Mouse (Mus musculus) cerebellum, adult 9-11 months (tissue): ENCODE results near the gene Adora3.

Experiments
- DNase-seq: peaks from one replicate; pipeline ENCODE4 v3.0.0; 2022

Adora3 gene

DNA sequence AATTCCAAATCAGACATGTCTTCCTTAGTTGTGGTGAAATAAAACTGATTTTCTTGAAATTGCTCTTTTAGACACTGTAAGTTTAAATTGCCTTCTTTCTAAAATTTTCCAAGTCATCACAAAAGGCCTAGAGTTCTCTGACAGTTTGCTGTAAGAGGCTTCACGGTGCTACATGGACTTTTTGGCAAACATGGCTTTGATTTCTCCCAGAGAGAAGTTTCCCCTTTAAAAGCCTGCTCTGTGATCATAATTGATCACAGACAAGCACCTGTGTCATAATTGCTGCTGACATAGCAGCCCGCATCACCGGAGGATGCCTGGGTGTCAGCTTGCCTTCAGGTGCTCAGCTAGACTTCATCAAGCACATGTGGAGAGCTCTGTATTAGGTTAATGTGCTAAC, at the start of gene Adora3, which contains the start of gene Tmigd3:
TSS of gene Adora3 (plus strand) at position 301 of the 400 bp plus-strand sequence.
TSS of gene Tmigd3 (plus strand) at position 346 of the 400 bp plus-strand sequence.
- no peak for DNase-seq

- DNase-seq: no peak
Measured at GRCm38 (mm10) chr3:105821504-105821903, 49.2 kb upstream of the Adora3 start.

- DNase-seq: no peak
Measured at GRCm38 (mm10) chr3:105823609-105824008, 47.0 kb upstream of the Adora3 start.

DNA sequence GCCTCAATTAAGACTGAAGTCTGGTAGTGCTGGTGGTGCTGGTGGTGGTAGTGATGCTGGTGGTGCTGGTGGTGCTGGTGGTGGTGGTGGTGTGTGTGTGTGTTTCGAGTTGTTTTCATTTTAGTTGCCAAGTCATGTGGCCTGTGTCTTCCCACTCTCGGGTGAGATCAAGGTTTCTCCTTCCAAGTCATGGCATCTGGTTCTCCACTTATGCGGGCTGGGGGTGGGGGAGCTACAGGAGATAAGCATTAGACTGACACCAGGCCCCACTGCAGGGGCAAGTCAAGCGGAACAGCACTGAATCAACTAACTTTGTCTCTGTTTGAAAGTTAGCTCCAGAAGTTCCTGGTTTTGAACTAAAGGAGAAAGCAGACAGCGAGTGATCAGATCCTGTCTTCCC, 46.6 kb upstream of the Adora3 start:
- DNase-seq: no peak

- DNase-seq: no peak
Measured at GRCm38 (mm10) chr3:105824704-105825103, 46.0 kb upstream of the Adora3 start.

GRCm38 (mm10) chr3:105825501-105826161, 45.0 kb upstream of the Adora3 start:
- no peak for DNase-seq

GRCm38 (mm10) chr3:105831584-105831983, 39.1 kb upstream of the Adora3 start:
- no peak for DNase-seq

DNA sequence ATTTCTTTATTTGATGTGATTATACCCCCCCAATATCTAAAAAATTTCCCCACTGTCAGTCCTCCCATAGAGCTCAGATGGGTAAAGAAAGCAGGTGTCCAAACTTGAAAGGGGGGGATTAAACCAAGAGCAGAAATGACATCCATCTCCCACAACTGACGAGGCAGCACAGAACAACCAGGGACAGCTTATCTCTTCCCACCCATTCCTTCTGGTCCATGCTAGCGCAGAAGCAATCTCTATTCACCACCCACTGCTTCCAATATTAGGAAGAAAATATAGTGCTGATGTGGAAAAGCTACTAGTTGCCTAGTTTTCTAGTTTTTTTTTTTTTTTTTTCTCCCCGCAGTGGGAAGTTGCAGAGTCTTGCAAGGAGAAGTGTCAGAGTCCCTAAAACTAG, 34.8 kb upstream of the Adora3 start:
- DNase-seq: no peak

DNA sequence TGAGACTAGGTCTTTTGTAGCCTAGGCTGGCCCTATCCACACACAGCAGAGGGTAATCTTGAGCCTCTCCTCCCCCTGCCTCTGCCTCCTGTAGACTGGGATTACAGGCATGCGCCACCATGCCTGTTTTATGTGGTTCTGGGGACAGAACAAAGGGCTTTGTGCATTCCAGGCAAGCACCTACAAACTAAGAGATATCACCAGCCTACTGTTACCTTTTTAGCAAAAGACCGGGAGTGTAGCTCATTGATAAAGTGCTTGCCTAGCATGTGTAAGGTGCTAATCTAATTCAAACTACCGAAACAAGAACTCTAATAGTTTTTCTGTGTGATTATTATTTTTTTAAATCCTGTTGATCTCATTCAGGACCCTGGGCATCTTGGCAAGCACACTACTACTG, 33.8 kb upstream of the Adora3 start:
- no peak for DNase-seq

DNA sequence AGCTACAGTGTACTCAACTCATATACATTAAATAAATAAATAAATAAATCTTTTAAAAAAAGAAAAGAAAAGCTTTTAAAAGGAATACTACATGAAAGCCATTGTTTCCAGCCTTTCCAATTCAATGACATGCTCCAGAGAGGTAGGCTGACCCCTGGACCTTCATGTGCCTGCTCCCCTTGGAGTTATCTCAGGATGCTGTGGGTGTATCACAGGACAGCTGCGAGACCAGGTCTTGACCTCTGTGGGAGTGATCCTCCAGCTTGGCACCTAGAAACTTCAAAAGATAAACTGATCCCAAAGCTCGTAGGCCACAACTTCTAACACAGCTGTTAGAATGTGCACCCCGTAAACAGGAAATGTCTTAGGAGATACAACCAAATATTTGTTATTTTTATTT, 32.0 kb upstream of the Adora3 start:
- no peak for DNase-seq

- no peak for DNase-seq
Measured at GRCm38 (mm10) chr3:105839836-105840235, 30.8 kb upstream of the Adora3 start.

GRCm38 (mm10) chr3:105846294-105847069, 24.2 kb upstream of the Adora3 start:
- DNase-seq: no peak

- DNase-seq: no peak
Measured at GRCm38 (mm10) chr3:105853781-105854180, 16.9 kb upstream of the Adora3 start.

DNA sequence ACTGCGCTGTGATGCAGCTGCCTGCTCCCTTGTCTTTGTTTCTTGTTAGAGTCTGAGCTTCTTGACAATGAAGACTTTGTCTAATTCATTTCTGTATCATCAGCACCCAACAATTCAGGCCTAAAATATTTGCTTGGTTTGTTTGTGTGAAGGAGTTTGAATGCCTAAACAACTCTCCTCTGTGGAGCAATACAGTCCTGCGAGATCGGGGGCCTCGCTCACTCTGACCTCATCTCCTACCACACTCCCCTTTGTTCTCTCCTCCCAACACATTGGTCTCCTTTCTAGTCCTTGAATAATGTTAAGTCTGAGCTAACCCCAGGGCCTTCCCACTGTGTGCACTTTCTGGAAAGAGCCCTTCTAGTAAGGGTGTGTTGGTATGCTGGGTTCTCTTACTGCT, 15.9 kb upstream of the Adora3 start:
- DNase-seq: peak; percentile 8

DNA sequence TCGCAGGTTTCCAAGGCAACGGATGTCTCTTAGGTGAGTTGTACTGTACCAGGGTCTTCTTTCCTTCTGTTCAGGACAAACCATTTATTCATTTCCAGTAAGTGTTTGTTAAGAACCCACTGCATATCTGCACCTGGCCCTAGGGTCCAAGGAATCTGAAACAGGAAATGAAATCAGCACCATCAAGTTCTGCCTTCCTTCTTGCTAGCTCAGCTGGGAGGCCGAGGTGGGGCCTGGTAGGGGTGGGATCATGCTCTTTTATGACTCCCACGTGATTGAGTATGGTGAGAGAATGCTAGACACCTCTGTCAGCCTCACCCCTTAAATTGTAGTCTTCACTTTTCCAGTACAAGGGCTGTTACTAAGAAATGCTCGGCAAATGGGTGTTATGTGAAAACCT, 13.1 kb upstream of the Adora3 start:
- DNase-seq: no peak

GRCm38 (mm10) chr3:105861747-105862366, 8.8 kb upstream of the Adora3 start:
- DNase-seq: no peak

- DNase-seq: no peak
Measured at GRCm38 (mm10) chr3:105864123-105864522, 6.5 kb upstream of the Adora3 start.

DNA sequence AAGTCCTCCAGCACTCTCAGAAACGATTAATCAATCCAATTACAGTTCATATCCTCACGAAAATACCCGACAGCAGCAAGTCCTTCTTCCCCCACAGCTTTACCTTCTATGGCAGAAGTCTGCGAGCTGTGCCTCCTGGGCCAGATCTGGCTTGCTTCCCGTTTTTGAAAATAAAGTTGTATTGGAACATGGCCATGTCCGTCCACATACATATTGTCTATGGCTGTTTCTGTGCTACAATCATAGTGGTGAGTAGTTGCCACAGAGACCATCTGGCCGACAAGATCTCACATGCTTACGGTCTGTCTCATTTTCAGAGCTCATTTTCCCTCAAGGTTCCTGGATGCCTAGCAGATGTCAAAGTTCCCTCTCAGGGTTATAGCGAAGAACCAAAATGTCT, 5.5 kb upstream of the Adora3 start:
- DNase-seq: no peak

DNA sequence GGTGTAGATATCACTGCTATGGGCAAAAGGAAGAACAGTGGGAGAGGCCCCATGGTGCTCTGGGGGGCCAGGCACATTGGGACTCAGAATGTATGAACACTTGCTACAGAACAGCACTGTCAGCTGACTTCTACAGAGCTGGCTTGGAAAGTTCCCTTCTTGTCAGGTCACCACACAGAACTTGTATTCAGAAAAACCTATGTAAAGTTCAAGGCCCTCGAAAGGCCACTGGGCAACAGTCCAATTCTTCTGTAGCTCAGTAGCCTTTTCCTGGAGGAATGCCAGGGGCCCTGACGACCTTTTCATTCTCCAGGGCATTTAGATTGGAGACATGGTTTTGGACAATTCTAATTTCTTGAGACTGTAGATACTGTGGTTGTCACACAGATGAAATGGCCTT, 2.5 kb upstream of the Adora3 start:
- DNase-seq: no peak

- no peak for DNase-seq
Measured at GRCm38 (mm10) chr3:105872034-105872433, 1.4 kb downstream of the Adora3 start.

- DNase-seq: no peak
Measured at GRCm38 (mm10) chr3:105872579-105872978, 1.9 kb downstream of the Adora3 start.

DNA sequence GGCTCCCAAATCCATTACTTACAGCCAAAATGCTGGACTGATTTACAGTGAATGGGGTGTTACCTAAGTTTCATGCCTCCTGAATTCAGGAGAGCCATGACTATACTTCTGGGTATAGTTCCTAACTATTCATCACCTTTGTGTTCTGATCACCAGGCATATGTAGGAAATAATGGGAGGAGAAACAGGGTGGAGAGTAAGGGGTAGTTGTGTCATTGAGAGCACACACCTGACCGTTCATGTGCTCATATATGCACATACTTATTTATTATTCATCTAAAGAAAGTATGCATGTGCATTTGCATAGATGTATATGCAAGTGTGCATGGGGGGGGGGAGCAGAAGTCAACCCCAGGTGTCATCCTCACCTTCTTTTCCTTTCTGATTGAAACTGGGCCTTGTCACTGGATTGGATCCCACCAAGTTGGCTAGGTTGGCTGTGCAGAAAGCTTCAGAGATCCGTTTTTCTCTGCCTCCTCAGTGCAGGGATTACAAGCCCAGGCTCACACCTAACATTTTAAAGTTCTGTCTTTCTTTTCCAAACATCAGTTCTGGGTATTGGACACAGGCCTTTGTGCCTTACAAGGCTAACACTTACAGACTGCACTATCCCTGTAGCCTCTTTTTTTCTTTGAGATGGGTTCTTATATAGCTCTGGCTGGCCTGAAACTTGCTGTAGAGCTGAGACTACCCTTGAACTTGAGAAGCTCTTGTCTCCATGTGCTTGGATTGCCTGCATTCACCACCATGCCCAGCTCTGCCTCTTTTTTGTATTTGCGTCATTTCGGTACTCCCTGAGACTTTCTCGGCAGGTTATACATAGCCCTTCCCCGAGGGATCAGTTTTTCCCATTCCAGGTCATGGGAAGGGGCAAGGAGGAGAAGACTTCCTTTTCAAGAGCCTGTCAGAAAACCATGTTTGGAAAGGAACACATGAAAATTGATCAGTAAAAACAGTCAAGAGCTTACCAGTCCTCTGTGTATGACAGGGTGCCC, 3.1 kb downstream of the Adora3 start:
- no peak for DNase-seq

DNA sequence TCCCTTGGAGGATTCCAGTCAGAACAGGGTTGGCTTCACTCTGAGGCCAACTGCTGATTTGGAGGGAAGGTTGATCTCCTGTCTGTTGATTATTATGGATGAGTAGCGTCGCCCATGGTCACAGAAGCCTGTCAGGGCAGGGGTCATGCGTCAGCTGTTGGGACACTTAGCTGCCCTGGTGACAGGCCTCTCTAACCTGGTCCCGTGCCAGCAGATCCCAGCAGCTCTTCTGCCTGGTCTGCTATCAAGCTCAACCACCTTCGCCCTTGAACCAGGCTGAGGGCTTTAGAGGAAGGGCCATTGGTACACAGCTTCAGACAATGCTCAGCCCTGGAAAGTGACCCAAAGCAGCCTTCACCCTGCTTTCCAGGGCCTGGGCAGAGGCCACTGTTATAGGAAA, 5.4 kb downstream of the Adora3 start:
- DNase-seq: no peak
